Mouse (Mus musculus): ENCODE measurements around the gene Cdk13. TPM values are rescaled to one million over a fixed set of nuclear protein-coding genes. Genes with fewer than 3 reads are reported as not detected.

The Cdk13 gene
- total and polyA plus RNA-seq, 2 experiments from 2014 or later, result 11.6 to 108 TPM

DNA sequence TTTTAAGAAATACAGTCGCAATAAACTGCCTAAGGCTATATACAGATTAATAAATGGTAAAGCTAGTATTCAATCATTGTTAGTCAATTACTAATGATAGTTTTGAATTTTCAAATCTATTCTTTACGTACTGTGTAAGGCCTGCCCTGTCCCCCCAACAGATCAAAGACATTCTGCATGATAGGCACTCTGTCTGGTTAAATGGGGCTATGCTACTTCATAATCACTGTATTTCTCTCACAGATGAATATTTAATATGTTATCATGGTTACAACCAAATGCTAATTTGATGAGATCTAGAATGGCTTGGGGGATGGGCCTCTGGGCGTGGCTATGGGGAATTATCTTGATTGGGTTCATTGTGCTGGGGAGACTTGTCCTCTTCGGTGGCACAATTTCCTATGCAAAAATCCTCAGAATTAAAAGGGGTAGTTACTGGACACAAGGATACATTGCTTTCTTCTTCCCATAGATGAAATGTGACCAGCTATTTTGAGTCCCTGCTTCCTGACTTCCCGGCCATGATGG is 96.0 kb downstream of the Cdk13 start:
- DNase-seq (ENCODE audit: low spot score), result no peak
- no peak for ATAC-seq
- 78% methylated on average over 5 of the region's 5 CpGs for WGBS
- no peak for TF ChIP-seq CTCF (IDR thresholded peaks at IDR 0.05; ENCODE audit: low read depth)
- no peak overlapping the region for H3K27ac ChIP-seq
- H3K36me3 ChIP-seq (ENCODE audit: insufficient read depth, low read length), result no peaks in the 10 kb centered on the region
- H3K4me1 ChIP-seq (ENCODE audit: insufficient read depth, low read length), result no peaks in the 10 kb centered on the region
- no peak overlapping the region for H3K4me2 ChIP-seq (ENCODE audit: low read depth, low read length)
- no peak overlapping the region for H3K4me3 ChIP-seq (ENCODE audit: low read length)
- H3K27me3 ChIP-seq (ENCODE audit: insufficient read depth, low read length), result no peaks in the 10 kb centered on the region
- no peak overlapping the region for H3K9ac ChIP-seq (replicated peaks; ENCODE audit: low read length)
- no peaks in the 10 kb centered on the region for H3K9me3 ChIP-seq (ENCODE audit: low read length)

GRCm38 (mm10) chr13:17705188-17705826 is 99.6 kb downstream of the Cdk13 start:
- Histone ChIP-seq H3K27ac (no peak overlapping the region), H3K4me3 (ENCODE audit: low read length) (no peak overlapping the region), H3K4me2 (ENCODE audit: low read depth, low read length) (no peak overlapping the region), H3K9ac (replicated peaks; ENCODE audit: low read length) (no peak overlapping the region), H3K27me3 (ENCODE audit: insufficient read depth, low read length) (no peaks in the 10 kb centered on the region), H3K4me1 (ENCODE audit: insufficient read depth, low read length) (no peaks in the 10 kb centered on the region), H3K36me3 (ENCODE audit: insufficient read depth, low read length) (no peaks in the 10 kb centered on the region), H3K9me3 (ENCODE audit: low read length) (no peaks in the 10 kb centered on the region)
- no peak for TF ChIP-seq CTCF (IDR thresholded peaks at IDR 0.05; ENCODE audit: low read depth)
- no peak for DNase-seq (ENCODE audit: low spot score)
- WGBS, result 77% methylated on average over 6 of the region's 6 CpGs
- no peak for ATAC-seq

DNA sequence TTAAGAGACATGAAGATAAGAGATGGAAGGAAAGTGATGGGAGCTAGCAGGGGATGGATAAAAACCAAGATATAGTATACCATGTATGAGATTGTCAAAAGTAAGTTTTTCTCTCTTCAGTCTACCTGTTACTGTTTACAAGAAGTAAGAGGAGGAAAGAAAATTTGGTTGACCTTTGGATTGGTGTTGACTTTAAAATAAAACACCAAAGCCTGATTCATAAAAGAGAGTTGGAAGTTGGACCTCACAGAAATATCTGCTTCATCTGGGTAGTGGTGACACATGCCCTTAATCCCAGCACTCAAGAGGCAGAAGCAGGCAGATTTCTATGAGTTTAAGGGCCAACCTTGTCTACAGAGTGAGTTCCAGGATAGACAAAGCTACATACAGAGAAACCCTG is 102.6 kb downstream of the Cdk13 start:
- H3K36me3 ChIP-seq (ENCODE audit: insufficient read depth, low read length), result no peaks in the 10 kb centered on the region
- no peak overlapping the region for H3K9ac ChIP-seq (replicated peaks; ENCODE audit: low read length)
- no peak overlapping the region for H3K4me3 ChIP-seq (ENCODE audit: low read length)
- no peaks in the 10 kb centered on the region for H3K4me1 ChIP-seq (ENCODE audit: insufficient read depth, low read length)
- TF ChIP-seq CTCF (IDR thresholded peaks at IDR 0.05; ENCODE audit: low read depth), result no peak
- no peaks in the 10 kb centered on the region for H3K27me3 ChIP-seq (ENCODE audit: insufficient read depth, low read length)
- DNase-seq (ENCODE audit: low spot score) (no peak), ATAC-seq (no peak)
- no peaks in the 10 kb centered on the region for H3K9me3 ChIP-seq (ENCODE audit: low read length)
- no peak overlapping the region for H3K4me2 ChIP-seq (ENCODE audit: low read depth, low read length)
- H3K27ac ChIP-seq, result no peak overlapping the region

GRCm38 (mm10) chr13:17701322-17701721 is 103.6 kb downstream of the Cdk13 start:
- H3K4me3 ChIP-seq (ENCODE audit: low read length), result no peak overlapping the region
- TF ChIP-seq CTCF (IDR thresholded peaks at IDR 0.05; ENCODE audit: low read depth), result no peak

DNA sequence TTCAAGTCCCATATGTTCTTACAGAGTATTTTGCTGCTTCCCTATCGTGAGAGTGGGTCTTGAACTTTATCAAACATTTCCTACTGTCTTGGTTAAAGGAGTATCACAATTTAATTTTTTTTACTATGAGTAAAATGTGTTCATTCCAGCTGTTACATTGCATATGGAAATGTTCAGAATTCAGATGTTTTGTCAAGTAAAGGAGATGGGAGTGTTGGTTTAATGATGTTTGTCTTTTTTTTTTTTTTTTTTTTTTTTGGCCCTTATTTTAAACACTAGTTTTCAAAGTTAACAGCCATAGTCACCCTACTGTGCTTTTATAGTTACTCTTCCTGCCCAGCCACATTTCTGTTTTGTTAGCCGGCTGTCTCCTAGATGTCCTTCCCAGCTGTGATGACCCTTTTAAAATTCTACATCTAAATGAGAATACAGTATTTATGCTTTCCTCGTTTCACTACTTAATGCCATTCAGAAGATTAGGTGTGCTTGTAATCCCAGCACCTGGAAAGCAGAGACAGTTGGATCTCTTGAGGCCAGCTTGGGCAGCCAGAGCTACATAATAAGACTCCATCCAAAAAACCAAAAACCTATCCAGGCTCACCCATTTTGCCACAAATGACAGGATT is 104.7 kb downstream of the Cdk13 start:
- ATAC-seq (no peak), DNase-seq (ENCODE audit: low spot score) (no peak)
- no peak overlapping the region for H3K9ac ChIP-seq (replicated peaks; ENCODE audit: low read length)
- H3K4me1 ChIP-seq (ENCODE audit: insufficient read depth, low read length), result no peaks in the 10 kb centered on the region
- no peak for TF ChIP-seq CTCF (IDR thresholded peaks at IDR 0.05; ENCODE audit: low read depth)
- H3K36me3 ChIP-seq (ENCODE audit: insufficient read depth, low read length), result no peaks in the 10 kb centered on the region
- WGBS, result 75% methylated on average over 3 of the region's 3 CpGs
- no peaks in the 10 kb centered on the region for H3K9me3 ChIP-seq (ENCODE audit: low read length)
- no peak overlapping the region for H3K4me3 ChIP-seq (ENCODE audit: low read length)
- no peak overlapping the region for H3K4me2 ChIP-seq (ENCODE audit: low read depth, low read length)
- H3K27me3 ChIP-seq (ENCODE audit: insufficient read depth, low read length), result no peaks in the 10 kb centered on the region
- no peak overlapping the region for H3K27ac ChIP-seq

More at GRCm38 (mm10) chr13:17701322-17701721, 103.6 kb downstream of the Cdk13 start:
- Histone ChIP-seq H3K9ac (replicated peaks; ENCODE audit: low read length) (no peak overlapping the region), H3K27me3 (ENCODE audit: insufficient read depth, low read length) (no peaks in the 10 kb centered on the region), H3K4me2 (ENCODE audit: low read depth, low read length) (no peak overlapping the region), H3K27ac (no peak overlapping the region), H3K9me3 (ENCODE audit: low read length) (no peaks in the 10 kb centered on the region), H3K36me3 (ENCODE audit: insufficient read depth, low read length) (no peaks in the 10 kb centered on the region), H3K4me1 (ENCODE audit: insufficient read depth, low read length) (no peaks in the 10 kb centered on the region)
- ATAC-seq (no peak), DNase-seq (ENCODE audit: low spot score) (no peak)

GRCm38 (mm10) chr13:17695898-17696580 is 108.9 kb downstream of the Cdk13 start:
- H3K27me3 ChIP-seq (ENCODE audit: insufficient read depth, low read length), result no peaks in the 10 kb centered on the region
- H3K9me3 ChIP-seq (ENCODE audit: low read length), result no peaks in the 10 kb centered on the region
- whole genome bisulfite sequencing, result 17% methylated on average over 7 of the region's 7 CpGs
- H3K4me3 ChIP-seq (ENCODE audit: low read length), result peak overlapping the region; percentile 86
- no peaks in the 10 kb centered on the region for H3K4me1 ChIP-seq (ENCODE audit: insufficient read depth, low read length)
- H3K4me2 ChIP-seq (ENCODE audit: low read depth, low read length), result peak overlapping the region; percentile 81
- H3K9ac ChIP-seq (replicated peaks; ENCODE audit: low read length), result peak overlapping the region; percentile 86
- peak; percentile 6 for DNase-seq (ENCODE audit: low spot score)
- no peaks in the 10 kb centered on the region for H3K36me3 ChIP-seq (ENCODE audit: insufficient read depth, low read length)
- ATAC-seq, result no peak
- H3K27ac ChIP-seq, result peak overlapping the region; percentile 90
- no peak for TF ChIP-seq CTCF (IDR thresholded peaks at IDR 0.05; ENCODE audit: low read depth)
